Mouse (Mus musculus) hindbrain, embryonic 12.5 days (tissue): ENCODE data around the gene Trhr2. TPM values are rescaled to one million over a fixed set of nuclear protein-coding genes. Genes with fewer than 3 reads are reported as not detected.
A peak's percentile ranks its signal among the peaks of the same experiment; 100 is the strongest.
"Not testable (repeated sequence)": the region's sequence is repeated elsewhere in the genome, so short reads cannot be mapped to it uniquely, and the experiment has no call there.

ENCODE experiments used
- ATAC-seq: fragments of 200-750 bp; cut with Nextera tagmentation; 2 replicates; pipeline ENCODE4 v1.8.0; 2017; ENCODE audit warnings: moderate TSS enrichment; ENCODE audit not compliant: low FRiP score
- H3K27ac ChIP-seq: fragments of 300-500 bp; sonication (generic); 2 replicates; pipeline ENCODE4 v1.5.1; 2016; ENCODE audit warnings: mild to moderate bottlenecking
- H3K27me3 ChIP-seq: fragments of 300-500 bp; sonication (generic); 2 replicates; pipeline ENCODE4 v1.6.1; 2016; ENCODE audit warnings: mild to moderate bottlenecking
- H3K36me3 ChIP-seq: fragments of 300-500 bp; sonication (generic); 2 replicates; pipeline ENCODE4 v1.6.1; 2016; ENCODE audit warnings: mild to moderate bottlenecking
- H3K4me1 ChIP-seq: fragments of 300-500 bp; sonication (generic); 2 replicates; pipeline ENCODE4 v1.6.1; 2016
- H3K4me2 ChIP-seq: fragments of 300-500 bp; sonication (generic); replicated peaks from 2 replicates; pipeline ENCODE4 v1.6.1; 2016; ENCODE audit warnings: mild to moderate bottlenecking
- H3K4me3 ChIP-seq: fragments of 300-500 bp; sonication (generic); 2 replicates; pipeline ENCODE4 v1.5.1; 2016; ENCODE audit warnings: mild to moderate bottlenecking
- H3K9ac ChIP-seq: fragments of 300-500 bp; sonication (generic); 2 replicates; pipeline ENCODE4 v1.6.1; 2016; ENCODE audit warnings: mild to moderate bottlenecking, moderate library complexity
- H3K9me3 ChIP-seq: fragments of 300-500 bp; sonication (generic); replicated peaks from 2 replicates; pipeline ENCODE4 v1.6.1; 2016; ENCODE audit warnings: mild to moderate bottlenecking
- WGBS: fragments of 180-500 bp; shearing (Covaris S2); methylation state at CpG from one replicate; pipeline ENCODE4 v1.1.7; 2016; 5-methylcytosine and 5-hydroxymethylcytosine counted together
- polyA plus RNA-seq: library from polyadenylated mRNA; unstranded; fragments of >200 nt; fragmentation: Nextera tagmentation; extraction: Ambion mirVana; gene quantifications from 2 replicates; pipeline ENCODE4 v1.2.1, GENCODE M21; 2016

Gene Trhr2
- polyA plus RNA-seq, 1 experiment from 2014 or later: not detected

DNA sequence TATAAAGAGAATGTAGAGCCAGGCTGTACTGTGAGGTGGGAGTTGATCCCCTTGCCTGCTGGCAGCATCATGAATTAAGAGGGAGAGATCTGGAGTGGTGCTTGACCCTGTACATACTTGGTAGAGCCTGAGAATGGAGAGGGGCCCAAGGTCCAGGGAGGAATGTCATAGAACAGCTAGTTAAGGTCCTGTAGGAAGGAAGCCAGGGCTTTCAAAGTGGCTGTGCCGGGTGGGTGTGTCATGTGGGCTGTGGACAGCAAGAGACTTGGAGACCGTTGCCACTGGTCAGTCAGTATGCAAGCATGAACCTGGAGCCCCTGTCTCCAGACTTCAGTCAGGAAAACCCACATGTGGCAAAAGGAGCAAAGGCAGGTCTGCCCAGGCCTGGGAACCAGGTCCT, 35.4 kb downstream of the Trhr2 start:
- 71% methylated on average over 2 of the region's 2 CpGs for WGBS
- no peak overlapping the region for H3K4me3 ChIP-seq
- 0 out of 2 replicates have a peak overlapping the region, but pooled peaks have one; percentile 8 for H3K9ac ChIP-seq
- H3K27me3 ChIP-seq: 0 out of 2 replicates have a peak, but pooled peaks cover 4% of the 10 kb centered on the region
- H3K9me3 ChIP-seq: no peaks in the 10 kb centered on the region
- no peak overlapping the region for H3K4me2 ChIP-seq
- no peaks in the 10 kb centered on the region for H3K36me3 ChIP-seq
- peaks cover 62% of the 10 kb centered on the region for H3K4me1 ChIP-seq
- no peak overlapping the region for H3K27ac ChIP-seq
- no peak for ATAC-seq

- H3K36me3 ChIP-seq, H3K4me3 ChIP-seq, H3K27ac ChIP-seq, H3K9ac ChIP-seq, H3K27me3 ChIP-seq, H3K4me2 ChIP-seq, H3K9me3 ChIP-seq: not testable (repeated sequence)
- peak; percentile 49; the same call in 1 of the 2 replicates for ATAC-seq
- peaks cover 61% of the 10 kb centered on the region for H3K4me1 ChIP-seq
- WGBS: 13% methylated on average over 8 of the region's 13 CpGs
Observed at GRCm38 (mm10) chr8:122323951-122324402, 36.6 kb downstream of the Trhr2 start.

GRCm38 (mm10) chr8:122322792-122323191, 37.8 kb downstream of the Trhr2 start:
- no peaks in the 10 kb centered on the region for H3K9me3 ChIP-seq
- peaks cover 8% of the 10 kb centered on the region; the same call in 1 of the 2 replicates for H3K27me3 ChIP-seq
- no peak overlapping the region for H3K4me3 ChIP-seq
- no peaks in the 10 kb centered on the region for H3K36me3 ChIP-seq
- H3K27ac ChIP-seq: no peak overlapping the region
- H3K4me1 ChIP-seq: peaks cover 58% of the 10 kb centered on the region
- H3K9ac ChIP-seq: no peak overlapping the region
- no peak overlapping the region for H3K4me2 ChIP-seq
- WGBS: 68% methylated on average over 11 of the region's 11 CpGs
- no peak for ATAC-seq

DNA sequence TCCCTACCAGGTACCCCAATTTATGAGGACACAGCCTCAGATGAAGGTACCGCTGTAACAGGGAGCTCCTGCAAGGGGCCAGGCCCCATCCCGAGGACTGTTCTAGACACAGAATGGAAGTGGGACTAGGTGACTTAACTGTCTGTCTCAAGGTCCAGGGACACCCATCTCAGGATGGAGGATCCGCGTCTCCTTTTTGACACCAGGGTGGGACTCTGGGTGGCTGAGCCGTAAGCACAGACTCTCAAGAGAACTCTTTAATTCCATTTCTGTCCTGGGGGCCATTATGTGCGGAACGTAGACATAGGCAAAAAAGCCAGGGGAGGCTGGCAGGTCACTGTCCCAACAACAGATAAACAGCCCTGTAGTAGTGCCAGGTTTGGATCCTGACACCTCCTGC, 38.4 kb downstream of the Trhr2 start:
- H3K4me3 ChIP-seq: no peak overlapping the region
- peaks cover 64% of the 10 kb centered on the region for H3K4me1 ChIP-seq
- no peak overlapping the region for H3K27ac ChIP-seq
- no peak for ATAC-seq
- H3K4me2 ChIP-seq: no peak overlapping the region
- no peaks in the 10 kb centered on the region for H3K9me3 ChIP-seq
- no peaks in the 10 kb centered on the region for H3K36me3 ChIP-seq
- H3K27me3 ChIP-seq: peaks cover 8% of the 10 kb centered on the region; the same call in 1 of the 2 replicates
- 85% methylated on average over 7 of the region's 7 CpGs for WGBS
- no peak overlapping the region for H3K9ac ChIP-seq

DNA sequence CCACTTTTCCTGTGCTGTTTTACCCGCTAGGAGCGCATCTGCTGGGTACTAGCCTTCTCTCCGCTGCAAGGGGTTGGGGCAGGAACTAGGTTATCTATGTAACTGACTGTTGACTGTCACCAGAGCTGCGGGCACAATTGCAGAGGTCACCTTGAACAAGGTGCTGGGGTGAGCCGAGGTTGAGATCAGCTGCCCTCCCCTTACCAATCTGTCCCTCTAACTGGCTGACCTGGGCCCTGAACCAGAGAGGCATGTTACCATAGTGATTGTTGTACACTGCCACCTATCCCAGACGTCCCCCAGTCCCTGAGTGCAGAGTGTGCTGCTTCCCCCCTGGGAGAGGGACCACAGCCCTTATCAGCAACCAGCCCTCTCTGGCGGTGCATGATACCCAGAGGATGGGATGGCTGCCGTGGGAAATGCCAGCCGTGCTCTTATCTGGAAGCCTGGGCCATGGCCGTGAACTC, 39.1 kb downstream of the Trhr2 start:
- H3K27ac ChIP-seq: peak overlapping the region; percentile 40; the same call in 1 of the 2 replicates
- ATAC-seq: no peak
- 67% methylated on average over 10 of the region's 10 CpGs for WGBS
- H3K4me1 ChIP-seq: peaks cover 64% of the 10 kb centered on the region
- H3K9me3 ChIP-seq: no peaks in the 10 kb centered on the region
- H3K4me3 ChIP-seq: no peak overlapping the region
- no peak overlapping the region for H3K4me2 ChIP-seq
- no peaks in the 10 kb centered on the region for H3K36me3 ChIP-seq
- peaks cover 8% of the 10 kb centered on the region; the same call in 1 of the 2 replicates for H3K27me3 ChIP-seq
- H3K9ac ChIP-seq: 0 out of 2 replicates have a peak overlapping the region, but pooled peaks have one; percentile 25

DNA sequence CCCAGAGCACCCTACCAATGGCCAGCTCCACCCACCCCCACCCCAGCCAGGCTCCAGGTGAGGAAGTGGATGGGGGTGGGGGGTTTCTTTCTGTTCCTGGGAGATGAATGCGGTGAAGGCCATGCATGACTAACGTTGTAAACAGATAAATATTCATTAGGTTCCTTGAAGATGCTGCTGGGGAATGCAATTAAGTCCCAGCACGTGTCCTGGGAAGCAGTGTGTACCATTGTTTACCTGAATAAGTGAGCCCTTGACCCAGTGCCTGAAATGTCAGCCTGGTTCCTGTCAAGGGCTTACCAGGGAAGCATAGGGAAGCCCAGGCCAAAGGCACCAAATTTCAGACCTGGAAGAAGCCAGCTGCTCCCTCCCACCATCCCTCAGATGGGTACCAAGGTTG, 40.0 kb downstream of the Trhr2 start:
- Histone ChIP-seq H3K4me1 (peaks cover 55% of the 10 kb centered on the region), H3K36me3 (no peaks in the 10 kb centered on the region), H3K4me3 (no peak overlapping the region), H3K27me3 (peaks cover 4% of the 10 kb centered on the region; the same call in 1 of the 2 replicates), H3K4me2 (no peak overlapping the region), H3K9me3 (no peaks in the 10 kb centered on the region), H3K9ac (0 out of 2 replicates have a peak overlapping the region, but pooled peaks have one; percentile 4), H3K27ac (peak overlapping the region; percentile 40; the same call in 1 of the 2 replicates)
- ATAC-seq: no peak
- 12% methylated on average over 3 of the region's 3 CpGs for WGBS

- H3K4me2 ChIP-seq: no peak overlapping the region
- H3K27ac ChIP-seq: no peak overlapping the region
- H3K9ac ChIP-seq: no peak overlapping the region
- peaks cover 4% of the 10 kb centered on the region for H3K27me3 ChIP-seq
- WGBS: 72% methylated on average over 7 of the region's 7 CpGs
- H3K4me3 ChIP-seq: no peak overlapping the region
- H3K36me3 ChIP-seq: no peaks in the 10 kb centered on the region
- no peaks in the 10 kb centered on the region for H3K9me3 ChIP-seq
- peaks cover 54% of the 10 kb centered on the region for H3K4me1 ChIP-seq
- no peak for ATAC-seq
Observed at GRCm38 (mm10) chr8:122319708-122320075, 40.9 kb downstream of the Trhr2 start.

DNA sequence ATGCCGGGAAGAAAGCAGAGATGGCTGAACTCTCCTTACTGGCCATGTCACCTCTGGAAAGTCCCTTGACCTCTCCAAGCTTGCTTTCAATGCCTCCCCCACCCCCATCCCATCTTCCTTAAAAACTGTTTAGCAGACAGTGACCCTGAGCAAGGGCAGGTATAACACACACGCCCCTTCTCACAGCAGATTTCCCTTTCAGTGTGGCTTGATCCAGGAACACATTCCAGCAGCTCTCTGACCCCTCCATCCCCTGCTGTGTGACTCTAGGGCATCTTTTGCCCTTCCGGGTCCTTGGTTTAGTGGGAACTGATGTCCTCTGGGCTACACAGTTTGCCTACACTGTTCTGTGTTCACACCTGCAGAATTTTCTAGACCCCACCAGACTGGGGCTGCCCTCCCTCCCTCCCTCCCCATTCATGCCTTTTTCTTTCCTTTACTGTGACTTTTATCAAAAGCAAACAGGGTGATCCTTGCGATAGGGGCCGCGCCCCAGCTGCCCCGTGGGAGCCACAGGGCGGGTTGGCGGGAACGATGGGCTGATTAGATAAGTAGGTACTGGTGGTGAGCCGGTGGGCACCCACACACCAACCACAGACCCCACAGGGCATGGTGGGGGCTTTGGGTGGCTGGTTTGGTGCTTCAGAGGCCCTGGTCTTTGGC, 41.4 kb downstream of the Trhr2 start:
- Histone ChIP-seq H3K9me3 (no peaks in the 10 kb centered on the region), H3K9ac (no peak overlapping the region), H3K4me3 (no peak overlapping the region), H3K36me3 (no peaks in the 10 kb centered on the region), H3K4me2 (no peak overlapping the region), H3K4me1 (peaks cover 54% of the 10 kb centered on the region), H3K27ac (no peak overlapping the region), H3K27me3 (peaks cover 4% of the 10 kb centered on the region)
- ATAC-seq: no peak
- WGBS: 67% methylated on average over 11 of the region's 11 CpGs

- Histone ChIP-seq H3K9me3 (no peaks in the 10 kb centered on the region), H3K4me3 (no peak overlapping the region), H3K4me2 (no peak overlapping the region), H3K27ac (no peak overlapping the region), H3K36me3 (no peaks in the 10 kb centered on the region), H3K27me3 (peaks cover 4% of the 10 kb centered on the region), H3K4me1 (peaks cover 47% of the 10 kb centered on the region), H3K9ac (no peak overlapping the region)
- 65% methylated on average over 7 of the region's 8 CpGs for WGBS
- ATAC-seq: no peak
Observed at GRCm38 (mm10) chr8:122317918-122318475, 42.5 kb downstream of the Trhr2 start.

- H3K4me1 ChIP-seq: peaks cover 44% of the 10 kb centered on the region
- 67% methylated on average over 2 of the region's 2 CpGs for WGBS
- no peaks in the 10 kb centered on the region for H3K36me3 ChIP-seq
- no peaks in the 10 kb centered on the region for H3K9me3 ChIP-seq
- no peak overlapping the region for H3K4me2 ChIP-seq
- ATAC-seq: no peak
- H3K27ac ChIP-seq: no peak overlapping the region
- no peak overlapping the region for H3K9ac ChIP-seq
- H3K27me3 ChIP-seq: peaks cover 4% of the 10 kb centered on the region
- H3K4me3 ChIP-seq: no peak overlapping the region
Observed at GRCm38 (mm10) chr8:122316402-122316801, 44.1 kb downstream of the Trhr2 start.

DNA sequence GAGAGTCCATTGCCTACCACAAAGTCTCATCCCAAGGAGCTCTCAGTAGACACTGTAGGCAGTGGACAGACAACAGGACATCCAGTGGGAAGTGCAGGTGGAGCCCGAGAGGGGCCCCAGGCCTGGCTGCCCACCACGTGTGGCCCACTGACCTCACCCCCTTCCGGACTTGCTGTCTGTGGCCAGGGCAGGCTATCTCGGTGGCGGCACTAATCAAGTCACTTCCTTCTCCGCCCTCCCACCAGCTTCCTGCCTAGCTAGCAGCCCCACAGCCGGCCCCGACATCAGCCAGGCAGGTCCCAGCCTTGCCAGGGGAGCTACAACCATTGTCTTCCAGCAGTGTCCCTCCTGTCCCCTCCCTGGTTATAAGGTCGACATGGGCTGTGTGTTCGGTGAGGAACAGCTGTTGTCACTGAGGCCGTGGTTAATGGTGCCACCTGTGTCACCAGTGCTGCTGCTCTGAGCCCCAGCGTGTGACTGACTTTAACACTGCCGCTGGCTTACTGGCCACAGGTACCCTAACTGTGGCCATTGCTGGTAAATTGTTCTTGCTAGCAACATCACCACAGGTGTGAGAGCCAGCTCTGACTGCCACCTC, 45.5 kb downstream of the Trhr2 start:
- H3K27me3 ChIP-seq: peaks cover 4% of the 10 kb centered on the region
- H3K27ac ChIP-seq: no peak overlapping the region
- no peak for ATAC-seq
- H3K4me2 ChIP-seq: no peak overlapping the region
- WGBS: 50% methylated on average over 13 of the region's 13 CpGs
- no peak overlapping the region for H3K4me3 ChIP-seq
- no peaks in the 10 kb centered on the region for H3K9me3 ChIP-seq
- no peak overlapping the region for H3K9ac ChIP-seq
- H3K36me3 ChIP-seq: no peaks in the 10 kb centered on the region
- peaks cover 30% of the 10 kb centered on the region for H3K4me1 ChIP-seq

DNA sequence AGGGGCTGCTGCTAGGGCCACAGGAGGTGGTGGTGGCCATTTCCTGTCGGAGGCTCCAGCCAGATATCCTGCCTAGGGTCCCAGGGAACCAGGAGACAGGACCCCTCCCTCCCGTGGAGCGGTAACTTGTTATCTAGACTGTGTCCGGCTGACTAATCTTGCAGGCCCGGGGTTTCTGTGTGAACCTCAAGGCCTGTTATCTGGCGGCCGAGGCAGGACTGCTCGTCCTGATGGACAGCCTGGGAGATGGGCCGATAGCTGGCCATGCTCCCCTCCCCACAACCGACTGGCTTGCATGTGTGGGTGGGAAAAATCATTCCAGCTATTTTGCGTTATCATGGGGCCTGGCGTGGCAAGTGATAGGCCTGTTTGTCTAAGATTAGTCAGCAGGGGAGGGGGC, 47.2 kb downstream of the Trhr2 start:
- Histone ChIP-seq H3K4me1 (peaks cover 21% of the 10 kb centered on the region), H3K4me3 (no peak overlapping the region), H3K36me3 (no peaks in the 10 kb centered on the region), H3K4me2 (no peak overlapping the region), H3K27ac (no peak overlapping the region), H3K9ac (no peak overlapping the region), H3K9me3 (no peaks in the 10 kb centered on the region), H3K27me3 (peaks cover 2% of the 10 kb centered on the region)
- ATAC-seq: no peak
- 64% methylated on average over 12 of the region's 12 CpGs for WGBS
